Mouse (Mus musculus) olfactory bulb, adult 2 months (tissue): Measurements from ENCODE around the gene Psmf1.

ENCODE experiments used
- CTCF ChIP-seq: fragments of 200-500 bp; IDR thresholded peaks from 2 replicates; pipeline ENCODE4 v1.5.1; 2012; ENCODE audit warnings: low read depth, mild to moderate bottlenecking, low read length, moderate library complexity; ENCODE audit not compliant: insufficient read depth
- POLR2A ChIP-seq: fragments of 200-500 bp; IDR thresholded peaks from 2 replicates; pipeline ENCODE4 v1.6.1; 2012; ENCODE audit warnings: mild to moderate bottlenecking, low read depth, low read length, moderate library complexity; ENCODE audit not compliant: insufficient read depth

- TF ChIP-seq CTCF (no peak), POLR2A (no peak)
These were observed 29.5 kb upstream of the Psmf1 start for GRCm38 (mm10) chr2:151773476-151773875.
